20 mouse cellular contexts compared by ENCODE assay signal in the genomic region with DNA sequence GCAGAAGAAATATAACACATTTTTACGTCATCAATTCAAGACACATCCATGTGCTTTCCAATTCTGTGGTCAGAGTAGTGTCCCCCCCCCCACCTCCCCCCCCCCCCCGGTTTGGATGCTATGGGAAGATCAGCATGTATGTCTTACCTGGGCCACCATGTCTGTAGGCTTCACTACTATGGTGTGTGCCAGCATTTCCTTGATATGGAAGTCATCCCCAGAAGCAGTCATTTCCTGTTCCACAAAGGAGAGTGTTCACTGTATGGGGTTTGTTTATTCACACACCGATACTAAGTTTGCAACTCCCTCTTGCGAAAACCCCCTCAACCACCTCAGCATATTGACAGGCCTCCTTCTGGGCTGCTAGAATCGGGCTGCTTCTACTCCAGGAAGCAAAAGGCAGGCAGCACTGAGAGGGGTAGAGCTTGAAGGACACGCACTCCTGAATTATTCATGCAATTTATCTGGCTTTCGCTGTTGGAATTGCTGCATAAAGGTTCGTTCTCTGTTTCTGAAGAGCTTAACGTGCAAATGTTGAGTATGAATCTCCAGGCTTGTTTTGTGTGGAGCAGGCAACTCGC.
DNase-seq lines count a peak whose midpoint lies in the region; ATAC-seq and TF ChIP-seq lines count a peak whose summit lies in the region.
"Had no signal": no experiment of that assay in that cellular context is flagged by ENCODE, and none has a peak within 500 bp of the region (broad histone marks: within the 10 kb centered on the region; RNA-seq: fewer than 3 reads in every experiment).

No protein-coding gene starts in this region.

- ATAC-seq in frontal cortex, adult (ENCODE audit: low TSS enrichment): peak; percentile 86
- peak; percentile 66 for ATAC-seq in midbrain, embryonic 13.5 days
- no peak for ATAC-seq in cerebellum, adult (ENCODE audit: insufficient number of reproducible peaks, low FRiP score, low TSS enrichment)
- ATAC-seq: activated CD4-positive, CD25-positive, alpha-beta regulatory T cell, adult 4 months had no signal

- H3K27ac ChIP-seq in midbrain, embryonic 13.5 days: peak overlapping the region; percentile 51; the same call in 1 of the 2 replicates
- H3K27ac ChIP-seq: limb, embryonic 15.5 days; liver, embryonic 15.5 days; neural tube, embryonic 13.5 days; stomach, embryonic 15.5 days had no signal

- no peak overlapping the region for H3K9ac ChIP-seq in midbrain, embryonic 13.5 days (replicated peaks)
- H3K9ac ChIP-seq: limb, embryonic 15.5 days; liver, embryonic 15.5 days; neural tube, embryonic 13.5 days; stomach, embryonic 15.5 days had no signal

- H3K4me2 ChIP-seq in midbrain, embryonic 13.5 days (replicated peaks): peak overlapping the region; percentile 3; the same call in 1 of the 2 replicates
- H3K4me2 ChIP-seq: limb, embryonic 15.5 days; liver, embryonic 15.5 days; neural tube, embryonic 13.5 days; stomach, embryonic 15.5 days had no signal

- no peaks in the 10 kb centered on the region for H3K36me3 ChIP-seq in midbrain, embryonic 13.5 days
- H3K36me3 ChIP-seq: G1E; limb, embryonic 15.5 days; liver, embryonic 15.5 days; neural tube, embryonic 13.5 days; stomach, embryonic 15.5 days had no signal

- no peak for TF ChIP-seq CTCF in brain, embryonic 14.5 days (IDR thresholded peaks at IDR 0.05; ENCODE audit: borderline replicate concordance, extremely low read depth, insufficient read depth, insufficient read length)

- H3K27me3 ChIP-seq in midbrain, embryonic 13.5 days: no peaks in the 10 kb centered on the region
- H3K27me3 ChIP-seq: limb, embryonic 15.5 days; liver, embryonic 15.5 days; neural tube, embryonic 13.5 days; stomach, embryonic 15.5 days had no signal

- WGBS in midbrain, embryonic 13.5 days: 47% methylated on average over 10 of the region's 10 CpGs

- DNase-seq in frontal cortex, postnatal 36 days (ENCODE audit: low spot score in 2 of 2): no peak
- peak; percentile 11 to 12 for DNase-seq in left cerebral cortex, postnatal 14 days (ENCODE audit: low spot score in 2 of 2)
- no peak for DNase-seq in left cerebral cortex, adult 8-10 months (ENCODE audit: low spot score in 2 of 2)
- peak; percentile 70 for DNase-seq in brain, embryonic 14.5 days (ENCODE audit: low read depth)
- no peak for DNase-seq in spleen, adult 12 weeks (ENCODE audit: low spot score)
- DNase-seq: adrenal gland, postnatal 25 days; cerebellum, adult 2 months; heart, postnatal 4 days; kidney, adult 8-10 months; kidney, postnatal 14 days; thymus, adult 18-20 months had no signal

- no peak overlapping the region for H3K4me3 ChIP-seq in midbrain, embryonic 13.5 days (replicated peaks)
- H3K4me3 ChIP-seq: limb, embryonic 15.5 days; liver, embryonic 15.5 days; neural tube, embryonic 13.5 days; stomach, embryonic 15.5 days had no signal

- TF ChIP-seq POLR2A in brain, embryonic 14.5 days (IDR thresholded peaks at IDR 0.05; ENCODE audit: borderline replicate concordance, extremely low read depth, insufficient read depth, insufficient read length, poor library complexity, severe bottlenecking): no peak

- H3K9me3 ChIP-seq in midbrain, embryonic 13.5 days: no peaks in the 10 kb centered on the region
- H3K9me3 ChIP-seq: G1E; limb, embryonic 15.5 days; liver, embryonic 15.5 days; neural tube, embryonic 13.5 days; stomach, embryonic 15.5 days had no signal

- intact Hi-C loops in left cerebral cortex, postnatal 14 days (cut with DNase I): no loop called here

- H3K4me1 ChIP-seq in midbrain, embryonic 13.5 days (replicated peaks): peaks cover 5% of the 10 kb centered on the region
- H3K4me1 ChIP-seq: limb, embryonic 15.5 days; liver, embryonic 15.5 days; neural tube, embryonic 13.5 days; stomach, embryonic 15.5 days had no signal

Comparison
In these comparisons a context has a peak if more than half of its experiments do, and no peak if none do; other contexts are left out.
1. DNase-seq: peak in left cerebral cortex, postnatal 14 days (2 of 2) and brain, embryonic 14.5 days (single experiment); none in frontal cortex, postnatal 36 days (0 of 2), left cerebral cortex, adult 8-10 months (0 of 2) and spleen, adult 12 weeks (single experiment).